Mouse (Mus musculus): Measurements from ENCODE around the gene Zdhhc18.

Zdhhc18 gene

GRCm38 (mm10) chr4:133629191-133629590 lies 20.8 kb downstream of the Zdhhc18 start:
- DNase-seq: peak; percentile 12

- DNase-seq: peak; percentile 24
These were observed 21.4 kb downstream of the Zdhhc18 start for GRCm38 (mm10) chr4:133628517-133628916.

- DNase-seq: peak; percentile 86
These were observed 22.9 kb downstream of the Zdhhc18 start for GRCm38 (mm10) chr4:133627039-133627438.

- no peak for DNase-seq
These were observed 23.3 kb downstream of the Zdhhc18 start for GRCm38 (mm10) chr4:133626621-133627020.

GRCm38 (mm10) chr4:133626221-133626620 lies 23.7 kb downstream of the Zdhhc18 start:
- no peak for DNase-seq

GRCm38 (mm10) chr4:133625621-133626071 lies 24.3 kb downstream of the Zdhhc18 start:
- DNase-seq: no peak

GRCm38 (mm10) chr4:133624830-133625229 lies 25.1 kb downstream of the Zdhhc18 start:
- no peak for DNase-seq

- DNase-seq: no peak
These were observed 27.7 kb downstream of the Zdhhc18 start for GRCm38 (mm10) chr4:133622161-133622695.

- no peak for DNase-seq
These were observed 29.3 kb downstream of the Zdhhc18 start for GRCm38 (mm10) chr4:133620668-133621067.

GRCm38 (mm10) chr4:133619473-133620136 lies 30.3 kb downstream of the Zdhhc18 start:
- no peak for DNase-seq

GRCm38 (mm10) chr4:133617936-133618335 lies 32.0 kb downstream of the Zdhhc18 start:
- DNase-seq: no peak

- no peak for DNase-seq
These were observed 34.5 kb downstream of the Zdhhc18 start for GRCm38 (mm10) chr4:133615416-133615815.

- no peak for DNase-seq
These were observed 35.6 kb downstream of the Zdhhc18 start for GRCm38 (mm10) chr4:133614274-133614761.

- DNase-seq: no peak
These were observed 36.1 kb downstream of the Zdhhc18 start for GRCm38 (mm10) chr4:133613867-133614266.

- DNase-seq: no peak
These were observed 36.9 kb downstream of the Zdhhc18 start for GRCm38 (mm10) chr4:133613026-133613425.

- DNase-seq: no peak
These were observed 37.5 kb downstream of the Zdhhc18 start for GRCm38 (mm10) chr4:133612416-133612815.

- DNase-seq: no peak
These were observed 38.1 kb downstream of the Zdhhc18 start for GRCm38 (mm10) chr4:133611815-133612214.

- DNase-seq: peak; percentile 68
These were observed 40.2 kb downstream of the Zdhhc18 start for GRCm38 (mm10) chr4:133609719-133610118.

- DNase-seq: no peak
These were observed 42.7 kb downstream of the Zdhhc18 start for GRCm38 (mm10) chr4:133607284-133607683.

- DNase-seq: no peak
These were observed 44.6 kb downstream of the Zdhhc18 start for GRCm38 (mm10) chr4:133605330-133605729.

- no peak for DNase-seq
These were observed 45.1 kb downstream of the Zdhhc18 start for GRCm38 (mm10) chr4:133604856-133605255.

GRCm38 (mm10) chr4:133604175-133604574 lies 45.8 kb downstream of the Zdhhc18 start:
- no peak for DNase-seq

- DNase-seq: no peak
These were observed 46.9 kb downstream of the Zdhhc18 start for GRCm38 (mm10) chr4:133603056-133603455.

GRCm38 (mm10) chr4:133601721-133602218 lies 48.2 kb downstream of the Zdhhc18 start, which contains the start of gene Sfn:
Sfn (minus strand) TSS chr4:133602168.
- DNase-seq: peak; percentile 55
